Mouse (Mus musculus): ENCODE measurements around the gene Tmem108.

Tmem108 gene

DNA sequence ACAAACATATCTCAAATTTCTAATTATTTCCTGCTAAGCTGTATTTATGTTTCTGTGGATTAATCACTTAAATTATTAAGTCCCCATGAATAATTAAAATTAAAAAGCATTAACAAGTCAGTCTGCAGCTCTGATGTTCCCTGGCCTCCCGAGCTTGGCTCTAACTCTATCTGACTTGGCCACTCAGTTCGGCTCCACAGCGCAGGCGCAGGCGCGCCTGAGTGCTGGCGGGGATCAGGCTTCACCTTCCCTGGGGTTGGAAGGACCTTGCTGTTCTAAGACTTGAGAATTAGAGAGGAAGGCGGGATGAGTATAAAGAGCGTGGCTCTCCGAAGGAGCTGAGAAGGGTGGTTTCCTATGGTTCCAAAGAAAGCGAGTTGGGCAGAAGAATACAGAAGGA is 41.6 kb downstream of the Tmem108 start:
- DNase-seq (ENCODE audit: low spot score), result no peak

DNA sequence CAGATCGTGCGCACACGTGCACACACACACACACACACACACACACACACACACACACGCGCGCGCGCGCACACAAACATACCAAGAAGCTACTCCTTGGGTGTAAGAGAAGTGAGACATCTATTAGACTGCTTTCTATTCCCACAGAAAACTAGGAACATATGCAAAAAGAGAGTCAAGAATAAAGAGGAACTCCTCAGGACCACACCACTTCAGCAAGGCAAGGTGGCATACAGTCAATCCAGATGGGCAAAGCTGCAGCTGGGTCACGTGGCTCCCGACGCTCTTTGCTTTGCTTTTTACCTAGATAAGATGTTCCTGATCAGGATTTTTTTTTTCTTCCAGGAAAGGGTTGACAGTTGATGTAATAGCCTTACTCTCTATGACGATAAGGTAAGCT is 45.6 kb downstream of the Tmem108 start:
- DNase-seq (ENCODE audit: low spot score), result no peak

- DNase-seq (ENCODE audit: low spot score), result no peak
These were observed 46.3 kb downstream of the Tmem108 start for GRCm38 (mm10) chr9:103715352-103715751.

DNA sequence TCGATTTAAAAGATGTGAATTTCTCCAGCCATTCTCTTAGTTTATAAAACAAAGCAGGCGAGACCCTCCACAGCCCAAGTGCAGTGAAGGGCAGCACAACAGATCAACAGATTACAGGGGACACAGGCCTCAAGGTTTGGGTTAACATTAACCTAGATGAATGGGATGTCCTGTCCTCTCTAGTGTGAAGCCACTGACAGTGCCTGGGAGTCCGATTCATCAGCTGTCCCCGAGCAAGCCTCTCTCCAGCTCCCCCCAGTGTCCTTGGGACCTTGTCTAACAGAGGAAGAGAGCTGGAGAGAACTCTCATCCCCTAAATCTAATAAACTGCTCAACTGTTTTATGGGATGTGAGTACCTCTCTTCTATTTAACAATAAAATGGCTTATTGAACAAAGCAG is 48.4 kb downstream of the Tmem108 start:
- DNase-seq (ENCODE audit: low spot score), result no peak

GRCm38 (mm10) chr9:103712711-103713110 is 48.9 kb downstream of the Tmem108 start:
- DNase-seq (ENCODE audit: low spot score), result no peak

GRCm38 (mm10) chr9:103709694-103710093 is 51.9 kb downstream of the Tmem108 start:
- DNase-seq (ENCODE audit: low spot score), result no peak

GRCm38 (mm10) chr9:103708514-103709173 is 53.0 kb downstream of the Tmem108 start:
- no peak for DNase-seq (ENCODE audit: low spot score)

DNA sequence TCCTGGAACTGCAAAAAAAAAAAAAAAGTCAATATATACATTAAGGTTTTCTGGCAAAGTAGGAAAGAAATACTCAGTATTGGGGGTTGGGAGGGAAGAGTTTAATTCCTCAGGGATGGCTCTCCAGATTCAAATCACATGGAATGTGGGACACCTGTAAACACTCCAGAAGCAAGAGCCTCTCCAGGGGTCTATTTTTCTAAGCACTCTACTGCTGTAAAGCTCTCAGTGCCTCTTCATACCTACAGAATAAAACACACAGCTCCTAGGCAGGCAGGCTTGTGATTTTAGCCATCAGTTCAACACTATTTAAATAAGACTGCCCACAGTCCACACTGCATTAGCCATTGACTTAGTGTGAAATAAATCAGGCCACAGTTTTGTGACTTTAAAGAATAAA is 53.8 kb downstream of the Tmem108 start:
- no peak for DNase-seq (ENCODE audit: low spot score)

GRCm38 (mm10) chr9:103707000-103707790 is 54.4 kb downstream of the Tmem108 start:
- no peak for DNase-seq (ENCODE audit: low spot score)

DNA sequence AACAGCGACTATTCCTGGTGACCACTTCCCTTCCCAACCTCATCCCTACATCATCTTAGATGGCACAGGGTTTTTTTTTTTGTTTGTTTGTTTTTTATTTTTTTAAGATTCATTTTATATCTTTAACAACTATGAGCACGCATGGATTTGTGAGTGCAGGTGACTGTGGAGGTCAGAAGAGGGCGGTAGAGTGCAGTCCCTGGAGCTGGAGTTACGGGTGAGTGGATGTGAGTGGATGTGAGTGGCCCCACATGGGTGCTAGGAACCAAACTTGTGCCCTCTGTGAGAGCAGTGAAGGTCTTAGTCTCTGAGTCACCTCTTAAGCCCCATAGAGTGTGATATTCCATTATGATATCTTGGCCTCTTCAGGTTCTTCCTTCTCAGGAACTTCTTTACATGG is 55.9 kb downstream of the Tmem108 start:
- no peak for DNase-seq (ENCODE audit: low spot score)

DNA sequence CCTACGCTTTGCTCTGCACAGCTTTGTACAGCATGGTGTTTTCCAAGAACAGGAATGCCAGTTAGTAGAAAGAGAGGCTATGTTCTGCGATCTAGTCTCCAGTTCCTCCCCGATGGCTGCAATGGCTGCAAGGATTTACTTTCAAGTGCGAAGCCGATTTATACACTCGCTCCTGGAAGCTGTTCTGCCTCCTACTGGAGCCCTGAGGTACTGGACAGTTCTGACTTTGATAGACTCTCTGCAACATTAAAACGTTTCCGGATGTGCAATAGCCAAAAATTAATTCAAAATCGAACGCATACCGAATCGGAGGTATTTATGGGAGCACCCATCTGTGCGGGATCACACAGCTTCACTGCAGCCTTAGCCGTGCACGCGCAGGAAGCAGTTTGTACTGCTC is 58.6 kb downstream of the Tmem108 start:
- DNase-seq (ENCODE audit: low spot score), result no peak

- no peak for DNase-seq (ENCODE audit: low spot score)
These were observed 59.2 kb downstream of the Tmem108 start for GRCm38 (mm10) chr9:103702452-103702851.

- DNase-seq (ENCODE audit: low spot score), result no peak
These were observed 60.2 kb downstream of the Tmem108 start for GRCm38 (mm10) chr9:103701448-103701847.

- no peak for DNase-seq (ENCODE audit: low spot score)
These were observed 61.4 kb downstream of the Tmem108 start for GRCm38 (mm10) chr9:103700240-103700639.

GRCm38 (mm10) chr9:103696967-103697366 is 64.7 kb downstream of the Tmem108 start:
- no peak for DNase-seq (ENCODE audit: low spot score)

DNA sequence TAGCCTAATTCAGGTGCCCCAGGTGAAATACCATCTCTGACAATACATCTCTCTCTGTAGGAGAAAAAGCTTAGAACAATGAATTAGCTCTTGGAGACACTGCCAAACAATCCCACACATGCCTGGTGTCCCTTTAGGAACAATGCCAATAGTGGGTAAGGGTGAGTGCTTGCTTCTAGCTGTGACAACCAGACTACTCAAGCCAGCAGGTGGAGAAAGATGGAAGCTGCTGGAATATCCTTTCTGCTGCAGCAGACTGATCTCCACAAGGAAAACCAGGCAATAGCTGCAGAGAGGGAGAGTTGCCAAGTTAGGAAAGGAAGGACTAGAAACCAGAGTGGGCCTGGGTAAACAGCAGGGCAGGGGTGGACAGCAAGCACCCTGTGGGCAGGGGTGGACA is 67.8 kb downstream of the Tmem108 start:
- no peak for DNase-seq (ENCODE audit: low spot score)

GRCm38 (mm10) chr9:103692699-103693098 is 68.9 kb downstream of the Tmem108 start:
- no peak for DNase-seq (ENCODE audit: low spot score)

- DNase-seq (ENCODE audit: low spot score), result no peak
These were observed 69.8 kb downstream of the Tmem108 start for GRCm38 (mm10) chr9:103691847-103692246.

GRCm38 (mm10) chr9:103690446-103690845 is 71.2 kb downstream of the Tmem108 start:
- DNase-seq (ENCODE audit: low spot score), result no peak

- DNase-seq (ENCODE audit: low spot score), result no peak
These were observed 71.9 kb downstream of the Tmem108 start for GRCm38 (mm10) chr9:103689697-103690096.

- no peak for DNase-seq (ENCODE audit: low spot score)
These were observed 72.6 kb downstream of the Tmem108 start for GRCm38 (mm10) chr9:103689006-103689405.

DNA sequence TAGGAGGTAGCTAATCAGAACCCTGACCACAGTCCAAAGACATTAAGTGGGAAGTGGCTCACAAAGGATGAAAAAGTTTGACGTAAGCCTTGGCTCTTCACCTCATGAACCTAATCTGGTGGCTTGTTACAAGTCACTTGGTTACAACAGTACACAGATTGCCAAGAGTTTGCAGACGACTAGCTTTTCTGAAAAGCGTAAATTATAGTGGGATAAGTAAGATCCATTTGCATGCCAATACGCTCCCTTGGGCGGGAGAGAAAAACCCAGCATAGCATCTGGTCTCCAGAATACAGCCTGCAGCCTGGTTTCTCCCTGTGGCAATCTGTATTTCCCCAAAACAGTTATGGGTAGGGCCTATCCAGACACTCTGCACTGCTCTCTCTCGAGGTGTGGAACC is 74.5 kb downstream of the Tmem108 start:
- DNase-seq (ENCODE audit: low spot score), result no peak

DNA sequence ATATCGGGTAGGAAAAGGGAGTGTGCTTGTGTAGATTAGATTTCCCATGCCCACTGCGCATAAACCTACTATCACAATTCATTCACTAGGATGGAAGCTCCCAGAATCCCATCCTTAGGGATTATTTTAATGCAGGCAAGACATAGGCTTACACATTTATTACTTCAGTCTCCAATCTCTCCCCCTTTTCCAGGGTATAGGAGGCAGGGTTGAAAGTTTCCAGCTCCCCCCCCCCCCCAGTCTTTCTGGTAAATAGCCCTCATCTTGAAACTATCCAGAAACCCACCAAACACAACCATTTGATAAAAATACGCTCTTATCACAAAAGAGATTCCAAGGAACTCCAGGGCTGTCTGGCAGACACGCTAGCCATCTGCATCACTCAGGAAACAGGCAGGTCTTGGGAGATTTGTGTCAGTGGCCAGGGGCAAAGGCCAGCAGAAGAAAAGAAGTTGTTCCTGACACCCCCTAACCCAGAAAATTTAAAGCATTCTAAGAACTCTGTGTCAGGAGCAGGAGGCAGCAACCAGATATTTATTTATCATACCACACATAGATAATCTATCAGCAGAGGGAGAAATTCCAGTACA is 79.8 kb downstream of the Tmem108 start:
- DNase-seq (ENCODE audit: low spot score), result no peak

All from ovary, postnatal 36 days (tissue).